Mouse (Mus musculus) limb, embryonic 13.5 days (tissue): Measurements from ENCODE around the gene D10Wsu102e. TPM values are rescaled to one million over a fixed set of nuclear protein-coding genes. Genes with fewer than 3 reads are reported as not detected.
"Not testable (repeated sequence)": the region's sequence is repeated elsewhere in the genome, so short reads cannot be mapped to it uniquely, and the experiment has no call there.

Experiments used
- ATAC-seq: fragments of 200-750 bp; cut with Nextera tagmentation; 2 replicates; pipeline ENCODE4 v1.8.0; 2017; ENCODE audit warnings: low read depth, moderate number of reproducible peaks, moderate TSS enrichment; ENCODE audit not compliant: low FRiP score
- H3K27ac ChIP-seq: fragments of 300-500 bp; sonication (generic); 2 replicates; pipeline ENCODE4 v1.5.1; 2015; ENCODE audit warnings: inconsistent platforms, mild to moderate bottlenecking, moderate library complexity
- H3K27me3 ChIP-seq: fragments of 300-500 bp; sonication (generic); 2 replicates; pipeline ENCODE4 v1.6.1; 2015; ENCODE audit warnings: mild to moderate bottlenecking, inconsistent platforms
- H3K36me3 ChIP-seq: fragments of 300-500 bp; sonication (generic); 2 replicates; pipeline ENCODE4 v1.6.1; 2015; ENCODE audit warnings: inconsistent platforms, mild to moderate bottlenecking, moderate library complexity
- H3K4me1 ChIP-seq: fragments of 300-500 bp; sonication (generic); 2 replicates; pipeline ENCODE4 v1.6.1; 2015; ENCODE audit warnings: inconsistent platforms
- H3K4me2 ChIP-seq: fragments of 300-500 bp; sonication (generic); replicated peaks from 2 replicates; pipeline ENCODE4 v1.6.1; 2015; ENCODE audit warnings: inconsistent platforms, mild to moderate bottlenecking, moderate library complexity
- H3K4me3 ChIP-seq: fragments of 300-500 bp; sonication (generic); 2 replicates; pipeline ENCODE4 v1.5.1; 2015; ENCODE audit warnings: moderate library complexity, mild to moderate bottlenecking, inconsistent platforms
- H3K9ac ChIP-seq: fragments of 300-500 bp; sonication (generic); 2 replicates; pipeline ENCODE4 v1.6.1; 2015; ENCODE audit warnings: mild to moderate bottlenecking, inconsistent platforms
- H3K9me3 ChIP-seq: fragments of 300-500 bp; sonication (generic); 2 replicates; pipeline ENCODE4 v1.6.1; 2016; ENCODE audit warnings: inconsistent platforms
- WGBS: fragments of 180-500 bp; shearing (Covaris S2); methylation state at CpG from one replicate; pipeline ENCODE4 v1.1.7; 2015; 5-methylcytosine and 5-hydroxymethylcytosine counted together
- polyA plus RNA-seq: library from polyadenylated mRNA; unstranded; fragments of >200 nt; fragmentation: Nextera tagmentation; extraction: Ambion mirVana; gene quantifications from 2 replicates; pipeline ENCODE4 v1.2.1, GENCODE M21; 2015

The D10Wsu102e gene
- polyA plus RNA-seq, 1 experiment from 2014 or later: 0.76 TPM

GRCm38 (mm10) chr10:83405711-83406110, 45.7 kb downstream of the D10Wsu102e start:
- peaks cover 6% of the 10 kb centered on the region; the same call in 1 of the 2 replicates for H3K36me3 ChIP-seq
- H3K27me3 ChIP-seq: no peaks in the 10 kb centered on the region
- H3K4me1 ChIP-seq: no peaks in the 10 kb centered on the region
- no peak overlapping the region for H3K4me2 ChIP-seq
- 0 out of 2 replicates have a peak, but pooled peaks cover 10% of the 10 kb centered on the region for H3K9me3 ChIP-seq
- ATAC-seq: no peak
- H3K27ac ChIP-seq: no peak overlapping the region
- 92% methylated on average over 11 of the region's 11 CpGs for WGBS
- no peak overlapping the region for H3K4me3 ChIP-seq
- no peak overlapping the region for H3K9ac ChIP-seq

DNA sequence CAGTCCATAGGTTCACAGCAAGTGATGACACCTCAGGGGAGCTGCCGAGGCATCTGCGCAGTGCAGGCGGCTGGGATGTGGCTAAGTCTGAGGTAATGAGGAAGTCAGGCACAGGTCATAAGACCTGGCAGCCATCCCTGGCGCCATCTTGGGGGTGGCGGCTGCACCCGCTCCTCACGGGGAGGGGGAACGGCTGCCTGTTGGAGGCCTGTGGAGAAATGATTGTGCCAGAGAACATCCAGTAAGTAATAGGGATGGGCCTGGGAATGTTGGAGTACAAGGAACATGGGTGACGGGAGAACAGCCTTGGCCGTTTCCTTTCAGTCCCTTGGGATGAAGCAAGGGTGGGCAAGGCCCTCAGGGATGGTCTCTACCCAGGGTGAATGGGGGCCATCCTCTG, 47.1 kb downstream of the D10Wsu102e start:
- Histone ChIP-seq H3K9me3 (0 out of 2 replicates have a peak, but pooled peaks cover 11% of the 10 kb centered on the region), H3K4me2 (no peak overlapping the region), H3K4me1 (no peaks in the 10 kb centered on the region), H3K4me3 (no peak overlapping the region), H3K9ac (no peak overlapping the region), H3K27me3 (no peaks in the 10 kb centered on the region), H3K27ac (no peak overlapping the region), H3K36me3 (peaks cover 13% of the 10 kb centered on the region; the same call in 1 of the 2 replicates)
- ATAC-seq: no peak
- 91% methylated on average over 10 of the region's 10 CpGs for WGBS

DNA sequence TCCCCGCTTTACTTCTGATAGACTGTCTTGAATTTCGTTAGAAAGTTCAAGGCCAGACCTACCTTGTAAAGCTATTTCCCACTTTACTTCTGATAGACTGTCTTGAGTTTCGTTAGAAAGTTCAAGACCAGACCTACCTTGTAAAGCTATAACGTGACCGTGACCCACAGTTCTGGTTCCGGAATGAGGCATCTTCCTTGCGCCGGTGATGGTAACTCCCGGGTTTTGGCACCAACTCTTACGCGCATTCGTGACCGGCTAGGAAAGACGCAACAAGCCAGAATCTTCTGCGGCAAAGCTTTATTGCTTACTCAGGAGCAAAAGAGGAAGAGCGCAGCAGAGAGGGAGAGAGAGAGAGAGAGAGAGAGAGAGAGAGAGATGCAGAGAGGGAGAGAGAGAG, 58.4 kb downstream of the D10Wsu102e start:
- H3K9ac ChIP-seq, H3K4me3 ChIP-seq, H3K4me1 ChIP-seq, H3K27me3 ChIP-seq, ATAC-seq, H3K27ac ChIP-seq, H3K4me2 ChIP-seq: not testable (repeated sequence)
- peaks cover 13% of the 10 kb centered on the region; the same call in 1 of the 2 replicates for H3K9me3 ChIP-seq
- 95% methylated on average over 16 of the region's 16 CpGs for WGBS
- H3K36me3 ChIP-seq: peaks cover 20% of the 10 kb centered on the region

- no peak overlapping the region for H3K4me3 ChIP-seq
- peaks cover 40% of the 10 kb centered on the region for H3K9me3 ChIP-seq
- ATAC-seq: no peak
- no peaks in the 10 kb centered on the region for H3K4me1 ChIP-seq
- H3K36me3 ChIP-seq: peaks cover 11% of the 10 kb centered on the region
- no peaks in the 10 kb centered on the region for H3K27me3 ChIP-seq
- H3K4me2 ChIP-seq: no peak overlapping the region
- H3K27ac ChIP-seq: no peak overlapping the region
- 93% methylated on average over 7 of the region's 7 CpGs for WGBS
- no peak overlapping the region for H3K9ac ChIP-seq
These were observed 88.6 kb downstream of the D10Wsu102e start for GRCm38 (mm10) chr10:83448582-83448981.

DNA sequence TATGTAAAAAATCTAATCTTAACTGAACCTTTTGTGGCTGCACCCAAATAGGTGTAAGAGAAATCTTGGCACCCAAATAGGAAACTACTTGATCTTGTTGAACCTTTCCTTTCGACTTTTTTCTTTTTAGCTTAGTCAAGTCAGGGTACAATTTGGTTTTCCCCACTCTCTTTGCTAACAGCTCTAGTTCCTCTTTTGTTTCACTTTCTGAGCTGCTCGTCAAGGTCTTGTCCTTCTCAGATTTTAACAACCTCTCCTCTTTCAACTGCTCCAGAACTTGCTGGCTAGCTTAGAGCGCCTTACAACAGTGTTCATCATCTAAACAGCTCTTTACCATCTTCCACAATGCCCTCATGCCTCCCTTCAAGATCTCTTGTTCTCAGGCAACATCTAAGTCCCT, 97.5 kb downstream of the D10Wsu102e start:
- 90% methylated on average over 3 of the region's 3 CpGs for WGBS
- no peak for ATAC-seq

GRCm38 (mm10) chr10:83475226-83475625, 115.2 kb downstream of the D10Wsu102e start:
- Histone ChIP-seq H3K9me3 (peaks cover 3% of the 10 kb centered on the region; the same call in 1 of the 2 replicates), H3K27me3 (no peaks in the 10 kb centered on the region), H3K4me1 (no peaks in the 10 kb centered on the region), H3K9ac (no peak overlapping the region), H3K4me2 (no peak overlapping the region), H3K36me3 (no peaks in the 10 kb centered on the region), H3K4me3 (no peak overlapping the region), H3K27ac (no peak overlapping the region)
- ATAC-seq: no peak
- WGBS: 96% methylated on average over 13 of the region's 13 CpGs

More for the DNA sequence above, 97.5 kb downstream of the D10Wsu102e start:
- Histone ChIP-seq H3K4me1 (no peaks in the 10 kb centered on the region), H3K9me3 (peaks cover 51% of the 10 kb centered on the region), H3K4me2 (no peak overlapping the region), H3K4me3 (no peak overlapping the region), H3K27ac (no peak overlapping the region), H3K27me3 (no peaks in the 10 kb centered on the region), H3K36me3 (peaks cover 11% of the 10 kb centered on the region; the same call in 1 of the 2 replicates), H3K9ac (no peak overlapping the region)

DNA sequence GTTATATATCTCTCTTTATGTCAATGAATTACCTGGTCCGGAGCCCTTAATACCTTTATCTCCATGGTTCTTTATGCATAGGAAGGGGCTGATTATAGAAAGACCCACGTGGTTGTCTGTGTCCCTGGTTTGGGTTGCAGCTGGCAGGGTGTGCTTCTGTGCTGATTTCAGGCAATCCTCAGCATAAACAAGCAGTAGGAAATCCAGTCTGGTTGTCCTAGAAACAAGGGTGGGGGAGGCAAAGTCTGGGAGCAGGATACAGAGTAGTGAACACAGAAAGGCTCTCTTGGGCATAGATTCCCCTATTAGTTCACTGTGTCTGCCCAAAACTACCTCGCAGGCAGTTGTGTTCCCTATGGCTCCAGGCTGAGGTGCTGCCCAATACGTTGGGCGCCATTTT, 117.3 kb downstream of the D10Wsu102e start:
- Histone ChIP-seq H3K9me3 (no peaks in the 10 kb centered on the region; the same call in 1 of the 2 replicates), H3K4me3 (no peak overlapping the region), H3K36me3 (no peaks in the 10 kb centered on the region), H3K4me1 (no peaks in the 10 kb centered on the region), H3K4me2 (no peak overlapping the region), H3K27me3 (no peaks in the 10 kb centered on the region), H3K27ac (no peak overlapping the region), H3K9ac (no peak overlapping the region)
- 81% methylated on average over 5 of the region's 5 CpGs for WGBS
- no peak for ATAC-seq

DNA sequence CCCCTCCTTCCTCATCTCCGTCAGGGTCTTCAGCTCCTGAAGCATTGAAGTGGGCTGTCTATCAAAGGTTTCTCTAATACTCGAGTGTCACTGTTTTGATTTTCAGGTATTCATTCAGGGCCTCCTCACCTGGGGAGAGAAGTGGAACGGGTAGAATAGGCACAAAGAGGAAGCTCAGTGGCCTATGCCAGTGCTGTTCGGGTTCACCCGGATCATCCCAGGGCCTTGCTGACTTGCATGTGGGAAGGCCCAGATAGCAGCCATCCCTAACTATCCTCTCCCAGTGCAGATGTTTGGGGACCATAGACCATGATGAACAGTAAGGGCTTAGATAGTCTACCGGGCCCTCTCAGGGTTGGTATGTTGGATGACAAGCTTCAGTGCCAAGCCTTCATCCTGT, 130.5 kb downstream of the D10Wsu102e start:
- Histone ChIP-seq H3K9me3 (no peaks in the 10 kb centered on the region), H3K4me2 (no peak overlapping the region), H3K27ac (no peak overlapping the region), H3K4me1 (no peaks in the 10 kb centered on the region), H3K27me3 (no peaks in the 10 kb centered on the region), H3K9ac (no peak overlapping the region), H3K4me3 (no peak overlapping the region), H3K36me3 (no peaks in the 10 kb centered on the region)
- 87% methylated on average over 6 of the region's 6 CpGs for WGBS
- no peak for ATAC-seq

DNA sequence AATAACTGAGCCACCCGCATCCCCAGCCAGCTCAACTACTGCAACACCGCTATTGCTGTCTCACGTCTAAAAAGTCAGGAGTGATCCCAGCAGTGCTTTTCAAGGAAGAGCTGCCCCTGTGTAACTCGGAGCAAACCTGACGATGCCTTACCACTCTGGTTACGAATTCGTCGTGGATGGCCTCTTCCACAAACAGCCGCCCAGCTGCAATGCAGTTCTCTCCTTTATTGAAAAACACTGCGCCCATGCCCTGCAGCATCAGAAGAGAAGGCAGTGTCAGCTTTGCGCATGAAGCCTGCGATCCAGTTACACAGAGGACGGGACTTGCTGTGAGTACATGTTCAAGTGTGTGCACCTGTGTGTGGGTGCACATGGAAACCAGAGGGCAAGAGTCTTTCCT, 137.3 kb downstream of the D10Wsu102e start:
- Histone ChIP-seq H3K27ac (no peak overlapping the region), H3K4me2 (no peak overlapping the region), H3K36me3 (no peaks in the 10 kb centered on the region), H3K9me3 (no peaks in the 10 kb centered on the region), H3K9ac (no peak overlapping the region), H3K4me1 (no peaks in the 10 kb centered on the region), H3K27me3 (no peaks in the 10 kb centered on the region), H3K4me3 (no peak overlapping the region)
- no peak for ATAC-seq
- 87% methylated on average over 13 of the region's 13 CpGs for WGBS

DNA sequence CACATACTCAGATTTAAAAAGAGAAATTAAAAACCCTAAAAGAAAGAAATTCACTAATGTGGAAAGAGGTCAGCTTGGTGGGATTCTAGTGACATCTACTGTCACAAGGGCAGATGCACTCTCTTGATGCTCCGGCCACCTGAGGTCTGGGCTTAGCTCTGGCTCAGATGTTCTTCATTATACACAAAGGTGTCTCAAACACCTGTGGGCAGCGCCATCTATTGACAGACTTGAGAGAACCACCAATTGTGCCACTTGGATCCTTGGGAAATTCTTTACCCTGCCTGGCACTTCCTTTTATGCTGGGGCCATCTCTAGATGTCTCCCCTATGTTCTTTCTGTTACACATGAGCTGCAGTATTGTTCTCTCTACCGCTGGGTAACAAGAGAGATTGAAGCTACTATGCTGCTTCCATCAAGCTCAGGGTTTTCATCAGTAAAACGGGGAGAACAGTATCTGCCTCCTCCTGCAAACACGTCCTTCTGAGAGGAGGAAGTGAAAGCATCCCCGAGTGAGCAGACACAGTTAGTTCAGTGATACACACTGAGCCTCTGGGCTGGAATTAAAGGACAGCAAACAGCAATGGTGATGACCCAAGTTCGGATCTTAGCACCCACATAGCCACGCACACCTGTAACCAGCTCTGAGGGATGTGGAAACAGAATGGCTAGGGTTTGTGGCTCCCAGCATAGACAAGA, 149.1 kb downstream of the D10Wsu102e start:
- 66% methylated on average over 8 of the region's 8 CpGs for WGBS
- ATAC-seq: no peak

GRCm38 (mm10) chr10:83511304-83511703, 151.3 kb downstream of the D10Wsu102e start:
- H3K27me3 ChIP-seq: no peaks in the 10 kb centered on the region
- 73% methylated on average over 5 of the region's 5 CpGs for WGBS
- no peaks in the 10 kb centered on the region for H3K36me3 ChIP-seq
- H3K9me3 ChIP-seq: no peaks in the 10 kb centered on the region
- no peaks in the 10 kb centered on the region for H3K4me1 ChIP-seq
- no peak overlapping the region for H3K4me3 ChIP-seq
- no peak overlapping the region for H3K4me2 ChIP-seq
- no peak overlapping the region for H3K27ac ChIP-seq
- no peak for ATAC-seq
- no peak overlapping the region for H3K9ac ChIP-seq

More for the DNA sequence above, 149.1 kb downstream of the D10Wsu102e start:
- H3K27me3 ChIP-seq: no peaks in the 10 kb centered on the region
- no peaks in the 10 kb centered on the region for H3K4me1 ChIP-seq
- H3K4me3 ChIP-seq: no peak overlapping the region
- no peak overlapping the region for H3K27ac ChIP-seq
- H3K9ac ChIP-seq: no peak overlapping the region
- H3K9me3 ChIP-seq: no peaks in the 10 kb centered on the region
- no peaks in the 10 kb centered on the region for H3K36me3 ChIP-seq
- no peak overlapping the region for H3K4me2 ChIP-seq

- 82% methylated on average over 8 of the region's 8 CpGs for whole genome bisulfite sequencing
- no peak for ATAC-seq
- no peaks in the 10 kb centered on the region for H3K4me1 ChIP-seq
These were observed 153.7 kb downstream of the D10Wsu102e start for GRCm38 (mm10) chr10:83513736-83514135.

DNA sequence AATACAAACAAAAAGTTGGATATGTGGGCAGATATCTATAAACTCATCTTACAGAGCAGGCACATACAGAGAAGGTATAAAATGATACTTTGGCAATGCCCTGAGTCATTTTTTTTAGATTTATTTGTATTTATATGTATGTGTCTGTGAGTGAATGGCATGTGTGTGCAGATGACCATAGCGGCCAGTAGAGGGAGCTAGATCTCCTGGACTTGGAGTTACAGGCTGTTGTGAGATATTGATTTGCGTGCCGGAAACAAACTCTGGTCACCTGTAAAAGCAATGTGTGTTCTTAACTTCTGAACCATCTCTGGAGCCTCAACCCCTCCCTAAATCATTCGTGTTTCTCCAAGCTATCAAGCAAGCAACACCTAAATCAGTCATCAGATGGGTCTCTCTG, 161.0 kb downstream of the D10Wsu102e start:
- H3K27me3 ChIP-seq: no peaks in the 10 kb centered on the region
- H3K4me1 ChIP-seq: no peaks in the 10 kb centered on the region
- no peak overlapping the region for H3K9ac ChIP-seq
- H3K27ac ChIP-seq: no peak overlapping the region
- no peak for ATAC-seq
- no peaks in the 10 kb centered on the region for H3K36me3 ChIP-seq
- H3K4me3 ChIP-seq: no peak overlapping the region
- 87% methylated on average over 4 of the region's 4 CpGs for WGBS
- H3K9me3 ChIP-seq: no peaks in the 10 kb centered on the region
- no peak overlapping the region for H3K4me2 ChIP-seq

More at GRCm38 (mm10) chr10:83513736-83514135, 153.7 kb downstream of the D10Wsu102e start:
- H3K36me3 ChIP-seq: no peaks in the 10 kb centered on the region
- no peak overlapping the region for H3K4me3 ChIP-seq
- H3K27ac ChIP-seq: no peak overlapping the region
- no peaks in the 10 kb centered on the region for H3K27me3 ChIP-seq
- H3K9ac ChIP-seq: no peak overlapping the region
- H3K9me3 ChIP-seq: no peaks in the 10 kb centered on the region
- H3K4me2 ChIP-seq: no peak overlapping the region
